Mouse (Mus musculus) C2C12 (cell line): ENCODE results near the gene Znhit2. TPM values are rescaled to one million over a fixed set of nuclear protein-coding genes. Genes with fewer than 3 reads are reported as not detected.
A peak's percentile ranks its signal among the peaks of the same experiment; 100 is the strongest.

ENCODE experiments used
- H3K27me3 ChIP-seq: one replicate; pipeline ENCODE4 v1.6.1; 2011; ENCODE audit not compliant: control insufficient read depth, insufficient read depth, insufficient read length
- H3K36me3 ChIP-seq: one replicate; pipeline ENCODE4 v1.6.1; 2011; ENCODE audit not compliant: control insufficient read depth, insufficient read depth
- H3K4me3 ChIP-seq: one replicate; pipeline ENCODE4 v1.5.1; 2011; ENCODE audit warnings: mild to moderate bottlenecking, control low read depth; ENCODE audit not compliant: poor library complexity, insufficient read depth, severe bottlenecking
- H3K79me2 ChIP-seq: one replicate; pipeline ENCODE4 v1.6.1; 2011; ENCODE audit not compliant: control insufficient read depth, insufficient read depth
- H3K79me3 ChIP-seq: one replicate; pipeline ENCODE4 v1.6.1; 2011; ENCODE audit warnings: low read depth, control low read depth
- H3ac ChIP-seq: one replicate; pipeline ENCODE3; 2011; ENCODE audit warnings: low read depth; ENCODE audit not compliant: control insufficient read depth, insufficient read length
- CEBPB ChIP-seq: IDR thresholded peaks from one replicate; pipeline ENCODE4 v1.6.1; 2011; ENCODE audit warnings: low read depth, mild to moderate bottlenecking, control low read depth, moderate library complexity
- CTCF ChIP-seq: IDR thresholded peaks from one replicate; pipeline ENCODE4 v1.5.1; 2011; ENCODE audit not compliant: control insufficient read depth, insufficient read depth, insufficient read length
- FOSL1 ChIP-seq: IDR thresholded peaks from one replicate; pipeline ENCODE4 v1.8.0; 2011; ENCODE audit warnings: mild to moderate bottlenecking, low read length; ENCODE audit not compliant: poor library complexity, insufficient read depth, severe bottlenecking
- MAX ChIP-seq: IDR thresholded peaks from one replicate; pipeline ENCODE4 v1.6.1; 2011; ENCODE audit warnings: mild to moderate bottlenecking, control low read depth
- MYOD1 ChIP-seq: IDR thresholded peaks from one replicate; pipeline ENCODE4 v1.6.1; 2011; ENCODE audit warnings: low read depth; ENCODE audit not compliant: control insufficient read depth, insufficient read length
- MYOG ChIP-seq: IDR thresholded peaks from one replicate; pipeline ENCODE4 v1.6.1; 2011; ENCODE audit not compliant: control insufficient read depth, insufficient read length; ENCODE audit errors: extremely low read depth
- USF1 ChIP-seq: IDR thresholded peaks from one replicate; pipeline ENCODE4 v1.6.1; 2011; ENCODE audit warnings: low read depth, mild to moderate bottlenecking, control low read depth, moderate library complexity
- polyA plus RNA-seq: library from polyadenylated mRNA; unstranded; fragments of >200 nt; fragmentation: generic; extraction: Trizol; gene quantifications from one replicate; pipeline ENCODE4 v1.2.1, GENCODE M21; 2012; ENCODE audit warnings: missing spikeins

Gene Znhit2
- polyA plus RNA-seq, 1 experiment = 49.8 TPM

- H3ac ChIP-seq = peak overlapping the region; percentile 47
- peaks cover 9% of the 10 kb centered on the region for H3K36me3 ChIP-seq
- H3K79me3 ChIP-seq = peaks cover 7% of the 10 kb centered on the region
- H3K4me3 ChIP-seq = peak overlapping the region; percentile 30
- H3K27me3 ChIP-seq = no peaks in the 10 kb centered on the region
- H3K79me2 ChIP-seq = peaks cover 12% of the 10 kb centered on the region
- TF ChIP-seq USF1 = no peak
- TF ChIP-seq MYOD1 = no peak
- TF ChIP-seq CEBPB = no peak
- TF ChIP-seq MYOG = no peak
- peak; percentile 92 for TF ChIP-seq CTCF
- no peak for TF ChIP-seq MAX
- TF ChIP-seq FOSL1 = no peak
Measured at GRCm38 (mm10) chr19:6067011-6067723, 6.2 kb downstream of the Znhit2 start.

GRCm38 (mm10) chr19:6067724-6068415 is 6.9 kb downstream of the Znhit2 start, which contains the start of gene Tm7sf2:
Gene Tm7sf2 (minus strand): TSS chr19:6068373.
- Histone ChIP-seq H3K36me3 (peaks cover 9% of the 10 kb centered on the region), H3K27me3 (no peaks in the 10 kb centered on the region), H3ac (peak within 1 kb of the TSS; percentile 47), H3K79me2 (peaks cover 5% of the 10 kb centered on the region), H3K4me3 (peak within 1 kb of the TSS; percentile 30), H3K79me3 (peaks cover 2% of the 10 kb centered on the region)
- no peak for TF ChIP-seq USF1

- no peak for TF ChIP-seq MYOD1
- no peak for TF ChIP-seq CTCF
- no peak for TF ChIP-seq USF1
- TF ChIP-seq MAX = no peak
- no peak for TF ChIP-seq MYOG
- no peak for TF ChIP-seq FOSL1
- TF ChIP-seq CEBPB = no peak
- no peaks in the 10 kb centered on the region for H3K27me3 ChIP-seq
- H3K79me2 ChIP-seq = no peaks in the 10 kb centered on the region
- no peaks in the 10 kb centered on the region for H3K79me3 ChIP-seq
- H3K36me3 ChIP-seq = peaks cover 9% of the 10 kb centered on the region
- H3K4me3 ChIP-seq = no peak overlapping the region
- H3ac ChIP-seq = no peak overlapping the region
Measured at GRCm38 (mm10) chr19:6068951-6069350, 8.0 kb downstream of the Znhit2 start.

GRCm38 (mm10) chr19:6069851-6070250 is 8.9 kb downstream of the Znhit2 start:
- TF ChIP-seq CEBPB (no peak), MYOD1 (no peak), USF1 (no peak), CTCF (no peak), MYOG (no peak), MAX (no peak), FOSL1 (no peak)
- Histone ChIP-seq H3ac (no peak overlapping the region), H3K27me3 (no peaks in the 10 kb centered on the region), H3K4me3 (no peak overlapping the region), H3K79me3 (no peaks in the 10 kb centered on the region), H3K36me3 (peaks cover 15% of the 10 kb centered on the region), H3K79me2 (peaks cover 8% of the 10 kb centered on the region)

GRCm38 (mm10) chr19:6070571-6071250 is 9.7 kb downstream of the Znhit2 start:
- peaks cover 16% of the 10 kb centered on the region for H3K36me3 ChIP-seq
- no peaks in the 10 kb centered on the region for H3K27me3 ChIP-seq
- TF ChIP-seq CTCF (no peak), MYOD1 (no peak), MAX (no peak), MYOG (no peak), CEBPB (no peak), USF1 (no peak), FOSL1 (no peak)
- H3K79me3 ChIP-seq = no peaks in the 10 kb centered on the region
- no peak overlapping the region for H3K4me3 ChIP-seq
- H3K79me2 ChIP-seq = peaks cover 16% of the 10 kb centered on the region
- H3ac ChIP-seq = no peak overlapping the region
